Mouse (Mus musculus) liver, postnatal 0 days (tissue): ENCODE measurements around the gene Fgd3. TPM values are rescaled to one million over a fixed set of nuclear protein-coding genes. Genes with fewer than 3 reads are reported as not detected.

ENCODE experiments used
- ATAC-seq: fragments of 200-750 bp; cut with Nextera tagmentation; 2 replicates; pipeline ENCODE4 v1.8.0; 2017; ENCODE audit warnings: mild to moderate bottlenecking, moderate library complexity
- DNase-seq: peaks from one replicate; pipeline ENCODE4 v3.0.0-alpha.2; 2016
- H3K27ac ChIP-seq: fragments of 300-500 bp; sonication (generic); 2 replicates; pipeline ENCODE4 v1.5.1; 2014; ENCODE audit warnings: antibody characterized with exemption, moderate library complexity, mild to moderate bottlenecking, low read depth
- H3K27me3 ChIP-seq: fragments of 300-500 bp; sonication (generic); 2 replicates; pipeline ENCODE4 v1.6.1; 2014; ENCODE audit warnings: low read length, control low read depth, mixed read lengths; ENCODE audit not compliant: insufficient read depth
- H3K36me3 ChIP-seq: fragments of 300-500 bp; sonication (generic); replicated peaks from 2 replicates; pipeline ENCODE4 v1.6.1; 2014; ENCODE audit warnings: mild to moderate bottlenecking, control low read depth, low read length, moderate library complexity, mixed read lengths; ENCODE audit not compliant: insufficient read depth
- H3K4me1 ChIP-seq: fragments of 300-500 bp; sonication (generic); 2 replicates; pipeline ENCODE4 v1.6.1; 2014; ENCODE audit warnings: antibody characterized with exemption, mild to moderate bottlenecking, control low read depth; ENCODE audit not compliant: insufficient read depth
- H3K4me2 ChIP-seq: fragments of 300-500 bp; sonication (generic); 2 replicates; pipeline ENCODE4 v1.6.1; 2014; ENCODE audit warnings: low read depth, mild to moderate bottlenecking, low read length, moderate library complexity, mixed read lengths
- H3K4me3 ChIP-seq: fragments of 300-500 bp; sonication (generic); 2 replicates; pipeline ENCODE4 v1.5.1; 2014; ENCODE audit warnings: low read depth, low read length
- H3K9ac ChIP-seq: fragments of 300-500 bp; sonication (generic); replicated peaks from 2 replicates; pipeline ENCODE4 v1.6.1; 2014; ENCODE audit warnings: mild to moderate bottlenecking, moderate library complexity
- H3K9me3 ChIP-seq: fragments of 300-500 bp; sonication (generic); 2 replicates; pipeline ENCODE4 v1.6.1; 2016; ENCODE audit warnings: mild to moderate bottlenecking, control low read depth, low read length, mixed read lengths
- CTCF ChIP-seq: sonication (generic); IDR thresholded peaks from 2 replicates; pipeline ENCODE4 v1.5.1; 2016; ENCODE audit warnings: antibody characterized with exemption, low read depth
- EP300 ChIP-seq: IDR thresholded peaks from 2 replicates; pipeline ENCODE4 v1.6.1; 2016; ENCODE audit warnings: antibody characterized with exemption, low read depth, mild to moderate bottlenecking
- WGBS: fragments of 180-500 bp; shearing (Covaris S2); extraction: QIAGEN DNeasy Blood & Tissue Kit; methylation state at CpG from one replicate; pipeline ENCODE4 v1.1.7; 2014; ENCODE audit not compliant: insufficient replicate concordance; 5-methylcytosine and 5-hydroxymethylcytosine counted together
- polyA plus RNA-seq: library from polyadenylated mRNA; unstranded; fragments of >200 nt; fragmentation: Nextera tagmentation; extraction: Ambion mirVana; gene quantifications from 2 replicates; pipeline ENCODE4 v1.2.1, GENCODE M21; 2015

The Fgd3 gene
- polyA plus RNA-seq, 1 experiment from 2014 or later: 0.62 TPM

DNA sequence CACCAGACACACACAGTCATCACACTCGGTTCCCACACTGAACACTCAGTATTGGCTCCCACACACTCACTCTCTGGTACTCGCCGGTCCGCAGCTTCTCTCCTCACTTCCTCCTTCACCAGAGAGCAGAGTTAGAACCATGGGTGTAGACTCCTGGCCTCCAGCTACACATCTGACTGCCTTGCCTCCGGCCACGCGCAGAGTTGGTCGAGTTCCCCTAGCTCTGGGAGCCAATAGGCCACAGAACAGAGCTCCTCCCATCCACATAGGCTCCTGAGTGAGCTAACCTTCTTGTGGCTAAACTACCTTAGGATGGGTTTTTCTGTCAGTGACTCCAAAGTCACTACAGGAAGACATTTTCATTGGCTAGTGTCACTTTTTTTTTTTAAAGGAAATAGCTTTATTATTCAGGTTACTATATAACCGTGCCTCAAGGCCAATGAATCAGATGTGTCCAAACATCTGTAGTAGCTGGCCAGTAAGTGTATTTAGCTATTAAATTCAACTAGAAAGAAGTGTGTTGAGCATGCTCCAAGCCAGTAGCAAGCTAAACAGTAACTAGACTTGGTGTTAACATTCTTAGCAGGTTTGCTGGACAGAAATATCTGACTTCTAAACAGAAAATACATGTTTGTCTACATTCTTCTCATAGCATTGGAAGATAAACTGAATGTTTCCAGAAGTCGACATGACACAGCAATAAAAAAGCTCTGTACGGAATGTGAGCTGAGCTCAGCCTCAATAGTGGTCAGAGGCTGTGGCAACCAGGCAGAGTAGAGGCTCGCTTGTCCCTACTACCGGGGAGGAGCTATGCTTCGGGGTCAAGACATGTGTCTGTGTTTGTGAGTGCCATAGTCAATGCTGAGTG, 21.4 kb downstream of the Fgd3 start:
- peak; percentile 48 for ATAC-seq
- no peak for TF ChIP-seq EP300
- no peak for TF ChIP-seq CTCF
- no peak overlapping the region for H3K4me3 ChIP-seq
- peak; percentile 34 for DNase-seq
- H3K36me3 ChIP-seq: no peaks in the 10 kb centered on the region
- peak overlapping the region; percentile 45 for H3K4me2 ChIP-seq
- H3K4me1 ChIP-seq: peaks cover 33% of the 10 kb centered on the region
- H3K27me3 ChIP-seq: no peaks in the 10 kb centered on the region
- no peaks in the 10 kb centered on the region for H3K9me3 ChIP-seq
- no peak overlapping the region for H3K9ac ChIP-seq
- WGBS: 34% methylated on average over 14 of the region's 14 CpGs
- H3K27ac ChIP-seq: peak overlapping the region; percentile 55

DNA sequence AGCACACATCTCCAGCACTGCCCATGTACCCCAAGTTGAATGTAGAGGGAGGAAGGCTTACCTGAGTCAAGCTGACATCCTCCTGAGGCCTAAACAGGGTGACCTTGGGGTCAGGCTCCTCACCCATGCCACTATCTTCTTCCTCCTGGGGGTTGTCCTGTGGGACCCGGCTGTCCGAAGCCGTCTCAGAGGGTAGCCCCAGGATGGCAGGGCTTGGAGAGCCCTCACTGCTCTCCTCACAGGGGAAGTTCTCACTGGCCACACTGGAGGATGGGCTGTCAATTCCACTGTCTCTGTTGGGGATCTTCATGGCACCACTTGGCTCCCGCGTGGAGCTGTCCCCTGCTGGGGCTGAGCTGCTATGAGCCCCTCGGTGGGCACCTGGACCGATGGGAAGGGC, 23.8 kb downstream of the Fgd3 start:
- TF ChIP-seq CTCF (no peak), EP300 (no peak)
- DNase-seq: no peak
- Histone ChIP-seq H3K4me1 (peaks cover 26% of the 10 kb centered on the region), H3K27me3 (no peaks in the 10 kb centered on the region), H3K36me3 (0 out of 2 replicates have a peak, but pooled peaks cover 4% of the 10 kb centered on the region), H3K9me3 (no peaks in the 10 kb centered on the region), H3K4me2 (no peak overlapping the region), H3K27ac (no peak overlapping the region), H3K4me3 (no peak overlapping the region), H3K9ac (no peak overlapping the region)
- WGBS: 83% methylated on average over 7 of the region's 7 CpGs
- no peak for ATAC-seq

DNA sequence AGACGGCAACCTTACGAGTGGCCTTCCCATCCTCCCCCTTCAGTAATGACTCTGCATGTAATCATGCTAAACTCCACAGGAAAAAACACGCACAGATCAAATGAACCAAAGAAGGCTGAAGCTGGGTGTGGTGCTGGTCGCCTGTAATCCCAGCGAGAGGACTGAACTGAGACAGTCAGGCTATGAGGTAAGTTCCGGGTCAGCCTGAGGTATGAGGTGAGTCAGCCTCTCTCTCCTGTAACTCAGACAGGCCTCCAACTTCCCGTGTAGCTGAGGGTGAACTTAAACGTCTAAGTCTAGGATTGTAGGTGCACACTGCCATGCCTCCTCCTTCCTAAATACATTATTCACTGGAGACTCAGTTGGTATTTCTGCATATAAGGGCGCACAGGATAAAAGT, 26.0 kb downstream of the Fgd3 start:
- H3K9ac ChIP-seq: no peak overlapping the region
- H3K4me2 ChIP-seq: no peak overlapping the region
- no peak overlapping the region for H3K4me3 ChIP-seq
- H3K27ac ChIP-seq: no peak overlapping the region
- no peaks in the 10 kb centered on the region for H3K27me3 ChIP-seq
- H3K9me3 ChIP-seq: no peaks in the 10 kb centered on the region
- no peak for ATAC-seq
- WGBS: 62% methylated on average over 9 of the region's 9 CpGs
- H3K36me3 ChIP-seq: 0 out of 2 replicates have a peak, but pooled peaks cover 10% of the 10 kb centered on the region
- DNase-seq: no peak
- H3K4me1 ChIP-seq: peaks cover 17% of the 10 kb centered on the region
- TF ChIP-seq EP300: no peak
- TF ChIP-seq CTCF: no peak

DNA sequence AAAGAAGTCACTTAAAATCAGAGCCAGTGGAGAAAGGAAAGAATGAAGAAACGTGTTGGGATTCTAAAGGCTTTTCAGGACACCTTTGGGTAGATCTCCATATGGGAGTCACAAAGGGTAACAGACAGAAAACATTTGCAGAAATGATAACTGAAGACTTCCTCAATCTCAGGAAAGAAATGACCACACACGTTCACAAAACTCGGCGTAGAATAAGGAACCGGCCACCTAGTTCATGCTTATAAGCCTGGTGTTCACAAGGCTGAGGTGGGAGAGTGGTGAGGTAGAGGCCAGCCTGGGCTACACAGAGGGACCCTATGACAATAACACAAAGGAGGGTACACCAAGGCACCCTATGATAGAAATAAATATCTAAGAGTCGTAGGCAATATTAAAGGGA, 28.2 kb downstream of the Fgd3 start:
- no peak for ATAC-seq
- Histone ChIP-seq H3K9me3 (no peaks in the 10 kb centered on the region), H3K27ac (no peak overlapping the region), H3K9ac (no peak overlapping the region), H3K4me3 (no peak overlapping the region), H3K4me2 (no peak overlapping the region), H3K4me1 (no peaks in the 10 kb centered on the region), H3K36me3 (peaks cover 16% of the 10 kb centered on the region), H3K27me3 (no peaks in the 10 kb centered on the region)
- TF ChIP-seq EP300 (no peak), CTCF (no peak)
- 56% methylated on average over 6 of the region's 6 CpGs for WGBS
- DNase-seq: no peak

DNA sequence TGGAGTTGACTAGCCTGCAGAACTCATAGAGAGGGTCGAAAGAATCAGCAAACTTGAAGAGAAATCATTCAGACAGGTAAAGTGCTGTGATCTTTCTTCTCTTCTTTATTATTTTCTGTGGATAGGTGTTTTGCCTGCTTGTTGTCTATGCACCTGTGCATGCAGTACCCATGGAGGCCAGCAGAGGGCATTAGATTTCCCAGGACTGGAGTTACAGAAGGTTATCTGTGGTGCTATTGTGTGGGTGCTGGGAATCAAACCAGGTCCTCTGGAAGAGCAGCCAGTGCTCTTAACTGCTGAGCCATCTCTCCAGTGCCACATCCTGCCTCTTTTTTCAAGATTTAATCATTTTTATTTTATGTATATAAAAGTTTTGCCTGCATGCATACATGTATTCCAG, 28.7 kb downstream of the Fgd3 start:
- Histone ChIP-seq H3K4me2 (no peak overlapping the region), H3K9me3 (no peaks in the 10 kb centered on the region), H3K27ac (no peak overlapping the region), H3K4me1 (no peaks in the 10 kb centered on the region), H3K27me3 (no peaks in the 10 kb centered on the region), H3K9ac (no peak overlapping the region), H3K36me3 (peaks cover 21% of the 10 kb centered on the region), H3K4me3 (no peak overlapping the region)
- ATAC-seq: no peak
- TF ChIP-seq CTCF: peak; percentile 74
- no peak for TF ChIP-seq EP300
- WGBS: 56% methylated on average over 1 of the region's 1 CpGs
- DNase-seq: peak; percentile 57

DNA sequence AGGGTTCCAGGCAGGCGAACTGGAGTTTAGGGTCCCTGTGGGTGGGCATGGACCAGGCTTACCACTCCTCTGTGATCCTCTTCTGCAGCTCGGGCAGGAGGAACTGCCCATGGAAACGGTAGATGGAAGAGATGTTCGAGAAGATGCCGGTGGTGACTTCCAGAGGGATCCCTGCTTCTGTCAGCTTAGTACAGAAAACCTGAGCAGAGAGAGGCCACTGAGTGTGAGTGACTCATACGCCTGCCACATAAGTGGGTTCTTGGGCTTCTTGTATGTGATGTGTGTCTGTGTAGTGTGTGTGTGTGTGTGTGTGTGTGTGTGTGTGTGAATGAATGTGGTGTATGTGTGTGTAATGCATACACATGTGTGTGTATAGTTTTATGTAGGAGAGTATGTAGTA, 32.9 kb downstream of the Fgd3 start:
- 76% methylated on average over 6 of the region's 6 CpGs for WGBS
- no peaks in the 10 kb centered on the region for H3K4me1 ChIP-seq
- H3K9ac ChIP-seq: no peak overlapping the region
- no peaks in the 10 kb centered on the region for H3K27me3 ChIP-seq
- no peak for TF ChIP-seq CTCF
- TF ChIP-seq EP300: no peak
- no peak overlapping the region for H3K27ac ChIP-seq
- no peak overlapping the region for H3K4me2 ChIP-seq
- DNase-seq: no peak
- no peak for ATAC-seq
- no peaks in the 10 kb centered on the region for H3K9me3 ChIP-seq
- no peak overlapping the region for H3K4me3 ChIP-seq
- peaks cover 24% of the 10 kb centered on the region for H3K36me3 ChIP-seq
